Mouse (Mus musculus) left cerebral cortex, adult 11 months (tissue): Measurements from ENCODE around the gene Lias.

Experiments used
- DNase-seq: peaks from one replicate; pipeline ENCODE4 v3.0.0; 2022; ENCODE audit warnings: low spot score

The Lias gene

DNA sequence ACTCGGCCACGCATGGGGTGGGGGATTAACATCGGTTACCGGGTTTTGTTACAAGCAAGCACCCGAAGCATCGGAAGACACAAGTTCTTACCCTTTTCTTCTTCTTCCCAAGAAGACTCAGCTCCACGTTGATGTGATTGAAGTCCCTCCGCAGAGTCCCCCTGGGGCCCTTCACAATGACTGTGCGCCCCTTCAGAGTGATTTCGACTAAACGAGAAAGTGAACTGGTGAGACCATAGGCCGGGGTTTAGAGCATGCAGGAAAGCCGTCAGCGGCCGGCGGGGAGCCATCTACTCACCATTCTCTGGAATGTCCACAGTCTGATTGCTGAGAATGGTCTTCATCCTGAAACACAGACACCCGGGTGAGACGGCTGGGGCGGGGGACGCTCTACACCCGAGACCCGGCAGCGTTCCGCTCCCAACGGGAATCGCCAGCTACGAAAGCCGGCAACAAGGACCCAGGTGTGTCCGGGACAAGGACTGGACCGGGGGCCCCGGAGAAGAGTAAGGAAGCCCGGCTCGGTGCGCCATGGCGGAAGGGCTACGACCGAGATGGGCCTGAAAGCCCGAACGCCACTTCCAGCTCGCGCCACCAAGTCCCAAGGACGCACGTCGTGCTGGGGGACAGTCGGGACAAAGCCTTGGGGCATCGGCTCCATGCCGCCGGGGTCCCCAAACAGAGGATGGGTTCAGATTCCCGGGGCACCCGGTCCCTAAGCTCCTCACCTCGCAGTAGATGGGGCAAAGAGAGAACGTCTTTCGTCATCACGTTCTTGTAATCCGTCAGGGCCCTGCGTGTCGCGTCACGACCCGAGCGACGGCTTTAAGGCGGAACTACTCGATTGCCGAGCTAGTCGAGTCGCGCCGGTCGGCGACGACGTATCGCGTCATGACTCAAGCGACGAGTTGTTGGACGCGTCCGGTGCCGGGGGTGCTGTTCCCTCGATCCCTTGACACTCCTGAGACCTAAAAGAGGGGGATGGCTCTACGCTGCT lies at the start of gene Lias, which contains the start of gene Rpl9:
Gene Lias (plus strand): TSS at position 850 of the 997 bp plus-strand sequence.
Gene Rpl9 (minus strand): TSS at position 797 of the 997 bp plus-strand sequence.
- peak; percentile 95 for DNase-seq

DNA sequence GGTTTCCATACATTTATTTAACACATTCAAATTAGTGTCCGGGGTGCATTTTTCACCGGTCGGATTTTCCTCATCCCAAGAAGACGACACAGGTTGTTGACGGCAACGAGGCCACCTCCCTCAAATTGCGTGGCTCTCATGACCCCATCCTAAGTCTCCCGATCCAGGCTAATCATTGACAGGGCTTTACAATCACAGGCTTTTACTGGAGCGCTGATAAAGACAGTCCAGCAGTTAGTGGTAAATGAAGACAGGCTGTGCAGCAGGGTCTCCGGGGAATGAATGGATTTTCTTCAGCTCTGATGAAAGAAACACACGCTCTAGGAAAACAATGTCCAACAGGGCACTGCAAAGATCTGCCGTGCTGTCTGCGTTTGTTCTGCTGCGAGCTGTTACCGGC lies 43.1 kb upstream of the Lias start, which contains the start of gene Klb:
Gene Klb (plus strand): TSS at position 147 of the 400 bp plus-strand sequence.
- DNase-seq, result no peak

DNA sequence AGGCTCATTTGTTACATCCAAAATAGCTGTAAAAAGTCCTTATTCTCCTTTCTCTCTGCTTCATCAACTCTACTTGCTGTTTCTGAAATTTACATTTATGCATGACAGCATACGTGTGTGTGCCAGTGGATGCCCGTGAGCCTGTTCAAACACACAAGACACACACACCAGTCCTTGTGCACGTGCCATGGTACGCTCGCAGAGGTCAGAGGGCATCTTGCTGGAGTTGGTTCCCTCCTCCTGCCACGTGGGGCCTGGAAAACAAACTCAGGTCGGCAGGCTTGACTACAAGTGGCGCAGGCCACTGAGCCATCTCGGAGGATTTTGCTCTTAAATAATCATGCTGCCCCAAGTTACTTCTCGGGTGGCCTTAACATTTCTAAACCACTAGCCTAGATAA lies 40.8 kb upstream of the Lias start:
- no peak for DNase-seq

DNA sequence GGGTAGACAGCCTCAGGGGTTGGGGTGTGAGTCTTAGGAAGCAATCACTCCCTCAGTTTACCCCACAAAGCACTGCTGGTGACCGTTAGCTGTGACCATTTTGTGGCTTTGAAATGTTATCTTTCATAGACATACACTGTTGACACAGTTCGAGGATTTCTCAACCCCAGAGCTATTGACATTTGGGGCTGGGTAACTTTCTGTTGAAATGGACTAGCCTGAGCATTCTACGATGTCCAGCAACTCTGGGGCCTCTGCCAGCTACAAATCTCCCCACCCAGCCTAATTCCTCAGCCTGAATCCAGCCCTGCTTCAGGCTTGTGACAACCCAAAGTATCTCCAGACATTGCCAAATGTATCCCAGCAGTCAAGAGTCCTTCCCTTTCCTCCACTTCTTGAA lies 37.2 kb upstream of the Lias start:
- DNase-seq, result no peak

DNA sequence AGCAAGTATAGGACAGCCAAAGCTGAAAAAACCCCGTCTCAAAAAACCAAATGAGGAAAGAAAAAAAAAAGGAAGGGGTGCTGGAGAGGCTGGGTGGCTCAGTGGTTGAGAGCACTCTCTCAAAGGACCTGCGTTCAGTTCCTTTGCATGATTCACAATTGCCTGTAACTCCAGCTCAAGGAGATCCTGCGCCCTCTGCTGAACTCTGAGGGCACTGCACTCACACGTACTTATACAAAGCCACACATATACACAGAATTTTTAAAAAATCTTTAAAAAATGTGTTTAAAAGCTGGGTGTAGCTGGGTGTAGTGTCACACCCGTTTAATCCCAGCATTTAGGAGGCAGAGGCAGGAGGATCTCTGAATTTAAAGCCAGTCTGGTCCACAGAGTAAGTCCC lies 36.3 kb upstream of the Lias start:
- no peak for DNase-seq

DNA sequence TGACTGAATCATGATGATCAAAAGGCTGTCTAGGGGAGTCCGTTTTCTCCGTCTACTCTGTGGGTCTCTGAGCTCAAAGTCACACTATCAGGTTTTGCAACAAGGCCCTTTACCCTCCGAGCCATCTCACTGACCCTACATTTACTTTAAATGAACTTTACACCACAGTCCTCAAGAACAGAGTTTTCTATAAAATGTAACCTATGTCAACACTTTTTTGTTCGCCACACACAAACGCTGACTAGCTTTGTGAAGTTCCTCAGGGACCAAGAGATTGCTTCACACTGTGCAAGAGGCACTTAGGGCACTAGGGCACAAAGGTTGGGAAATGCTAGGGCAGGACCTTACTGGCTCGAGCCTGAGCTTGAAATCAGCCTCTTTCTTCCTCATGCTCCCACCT lies 34.4 kb upstream of the Lias start:
- DNase-seq, result no peak

DNA sequence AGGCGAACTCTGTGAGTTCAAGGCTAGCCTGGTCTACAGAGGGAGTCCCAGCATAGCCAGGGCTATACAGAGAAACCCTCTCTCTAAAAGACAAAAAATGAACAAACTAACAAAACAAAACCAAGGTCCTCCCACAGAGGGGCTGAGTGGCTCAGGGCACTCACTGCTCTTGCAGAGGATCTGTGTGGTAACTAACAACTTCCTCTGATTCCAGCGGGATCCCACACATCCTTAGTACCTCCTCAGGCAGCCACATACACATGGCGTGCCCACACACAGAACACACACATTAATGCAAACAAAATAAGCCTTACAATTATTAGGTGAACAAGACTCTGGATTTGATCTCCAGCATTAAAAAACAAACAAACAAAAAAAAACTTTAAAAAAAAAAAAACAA lies 33.5 kb upstream of the Lias start:
- no peak for DNase-seq

DNA sequence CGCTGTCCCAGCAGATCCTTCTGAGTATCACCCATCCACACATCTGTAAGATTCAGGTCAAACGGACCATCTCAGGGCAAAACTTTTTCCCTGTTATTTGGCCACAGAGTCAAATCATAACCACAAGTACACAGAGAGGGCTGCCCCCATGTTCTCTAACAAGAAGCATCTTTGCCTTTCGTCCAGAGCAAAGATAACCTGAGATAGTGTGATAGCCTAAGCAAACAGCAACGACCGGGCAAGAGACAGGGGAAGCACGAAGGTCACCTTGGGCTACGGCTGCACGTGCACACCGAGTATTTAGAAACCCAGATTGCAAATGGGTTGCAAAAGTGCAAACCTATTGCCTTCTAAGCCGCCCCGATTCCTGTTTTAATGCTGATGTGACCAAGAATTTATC lies 23.5 kb upstream of the Lias start:
- DNase-seq, result no peak

DNA sequence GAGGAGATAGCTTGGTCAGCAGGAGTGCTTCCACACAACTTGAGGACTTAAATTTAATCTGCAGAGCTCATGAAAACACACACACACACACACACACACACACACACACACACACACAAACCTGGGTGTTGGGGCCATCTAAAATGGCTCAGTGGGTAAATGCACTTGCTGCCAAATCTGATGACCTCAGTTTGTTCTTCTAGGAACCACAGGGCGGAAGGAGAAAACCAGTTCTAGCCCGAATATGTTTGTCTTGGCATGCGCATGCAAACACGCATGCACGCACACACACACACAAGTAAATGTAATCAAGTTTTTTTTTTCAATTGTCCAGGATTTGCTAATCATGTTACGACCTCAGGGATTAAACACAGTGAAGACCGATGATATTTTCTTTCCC lies 19.7 kb upstream of the Lias start:
- DNase-seq, result no peak

DNA sequence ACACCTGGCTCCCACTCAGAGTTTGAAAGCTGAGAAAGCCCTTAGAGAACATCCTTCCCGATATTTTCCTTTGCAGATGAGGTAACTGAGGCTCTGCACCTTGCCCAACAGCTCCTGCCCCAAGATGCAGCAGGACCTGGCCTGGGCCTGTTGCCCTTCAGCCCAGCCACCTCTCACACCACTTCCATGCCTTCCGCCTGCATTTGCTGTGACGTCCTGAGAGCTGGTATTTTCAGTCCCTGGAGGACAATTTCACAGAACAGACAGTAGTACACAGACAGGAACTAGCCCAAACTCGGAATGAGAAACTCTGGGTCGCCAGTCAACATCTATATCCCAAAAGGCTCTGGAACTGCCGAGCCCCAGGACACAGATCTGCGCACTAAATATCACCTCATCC lies 16.6 kb upstream of the Lias start:
- no peak for DNase-seq

DNA sequence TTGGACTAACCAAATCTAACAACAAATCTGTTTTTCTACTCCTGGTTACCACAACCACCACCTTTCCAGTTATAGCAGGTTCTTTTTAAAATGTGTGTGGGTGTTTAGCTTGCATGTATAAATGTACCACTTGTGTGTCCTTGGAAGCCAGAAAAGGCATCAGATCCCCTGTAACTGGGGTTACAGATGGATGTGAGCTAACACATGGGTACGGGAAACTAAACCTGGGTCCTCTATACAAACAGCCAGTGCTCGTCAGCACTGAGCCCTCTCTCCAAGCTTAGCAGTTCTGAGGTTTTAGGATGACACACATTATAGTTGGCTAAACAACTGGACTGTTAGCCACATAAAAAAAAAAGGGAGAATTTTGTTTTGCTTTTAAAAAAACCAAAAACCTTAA lies 5.6 kb upstream of the Lias start:
- no peak for DNase-seq

DNA sequence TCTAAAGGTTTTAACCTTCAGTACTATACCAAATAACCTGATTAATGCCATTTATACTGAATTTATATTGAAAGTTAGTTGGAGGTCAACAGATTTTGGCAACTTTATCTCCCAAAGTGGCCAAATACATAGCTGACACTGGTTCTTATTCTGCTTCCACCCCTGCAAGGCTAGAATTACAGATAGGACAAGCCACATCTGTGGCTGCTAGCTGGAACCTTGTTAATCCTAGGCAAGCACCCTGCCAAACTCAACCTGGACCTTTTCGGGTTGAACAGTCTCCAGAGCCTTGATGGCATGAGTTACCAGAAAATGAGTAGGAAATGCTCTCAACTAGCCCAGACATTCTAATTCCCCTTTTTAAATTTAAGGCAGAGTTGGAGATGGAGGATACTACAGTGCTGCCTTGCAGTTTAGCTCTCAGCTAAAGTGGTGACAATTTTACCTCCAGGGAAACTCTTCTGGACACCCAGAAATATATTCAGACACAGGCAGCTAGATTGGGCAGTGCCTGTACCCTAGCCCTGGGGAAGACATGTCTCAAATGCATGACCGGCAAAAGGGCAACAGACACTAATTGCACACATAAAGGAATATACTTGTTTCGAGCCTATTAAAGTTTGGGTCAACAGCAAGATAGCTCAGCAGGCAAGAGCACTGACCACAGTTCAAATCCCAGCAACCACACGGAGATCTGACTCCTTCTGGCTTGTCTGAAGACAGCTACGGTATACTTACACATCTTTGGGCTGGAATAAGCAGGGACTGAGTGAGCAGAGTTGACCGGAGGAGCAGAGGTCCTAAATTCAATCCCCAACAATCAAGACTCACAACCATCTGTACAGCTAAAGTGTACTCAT lies 4.1 kb upstream of the Lias start:
- no peak for DNase-seq

DNA sequence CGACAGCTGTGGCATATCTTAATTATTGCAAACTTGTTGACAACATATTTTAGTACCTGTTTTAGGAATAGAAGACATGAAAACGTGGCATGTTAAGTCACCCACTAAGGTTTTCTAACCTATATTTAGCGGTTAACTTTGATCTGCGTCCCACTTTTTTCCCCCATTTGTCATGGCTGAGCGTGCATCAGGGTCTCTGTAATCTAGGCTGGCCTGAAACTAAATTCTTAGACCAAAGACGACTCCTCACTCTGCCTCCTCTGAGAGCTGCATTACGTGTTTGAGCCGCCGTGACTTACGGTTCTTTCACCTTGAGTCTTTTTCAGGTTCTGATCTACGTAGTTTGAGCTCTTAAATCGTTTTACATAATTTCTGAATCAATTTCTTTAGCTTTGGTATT lies 456 bp downstream of the Lias start:
- no peak for DNase-seq

DNA sequence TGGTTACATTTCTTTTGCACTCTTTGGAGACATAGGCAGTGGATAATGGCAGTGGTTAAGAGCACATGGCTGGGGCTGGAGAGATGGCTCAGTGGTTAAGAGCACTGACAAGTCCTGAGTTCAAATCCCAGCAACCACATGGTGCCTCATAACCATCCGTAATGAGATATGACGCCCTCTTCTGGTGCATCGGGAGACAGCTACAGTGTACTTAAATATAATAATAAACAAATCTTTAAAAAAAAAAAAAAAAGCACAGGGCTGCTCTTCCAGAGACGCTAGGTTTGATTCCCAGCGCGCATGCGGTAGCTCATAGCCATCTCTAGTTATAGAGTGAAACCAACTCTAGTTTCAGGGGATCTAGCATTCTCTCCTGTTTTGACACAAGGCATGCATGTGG lies 3.1 kb downstream of the Lias start:
- no peak for DNase-seq

DNA sequence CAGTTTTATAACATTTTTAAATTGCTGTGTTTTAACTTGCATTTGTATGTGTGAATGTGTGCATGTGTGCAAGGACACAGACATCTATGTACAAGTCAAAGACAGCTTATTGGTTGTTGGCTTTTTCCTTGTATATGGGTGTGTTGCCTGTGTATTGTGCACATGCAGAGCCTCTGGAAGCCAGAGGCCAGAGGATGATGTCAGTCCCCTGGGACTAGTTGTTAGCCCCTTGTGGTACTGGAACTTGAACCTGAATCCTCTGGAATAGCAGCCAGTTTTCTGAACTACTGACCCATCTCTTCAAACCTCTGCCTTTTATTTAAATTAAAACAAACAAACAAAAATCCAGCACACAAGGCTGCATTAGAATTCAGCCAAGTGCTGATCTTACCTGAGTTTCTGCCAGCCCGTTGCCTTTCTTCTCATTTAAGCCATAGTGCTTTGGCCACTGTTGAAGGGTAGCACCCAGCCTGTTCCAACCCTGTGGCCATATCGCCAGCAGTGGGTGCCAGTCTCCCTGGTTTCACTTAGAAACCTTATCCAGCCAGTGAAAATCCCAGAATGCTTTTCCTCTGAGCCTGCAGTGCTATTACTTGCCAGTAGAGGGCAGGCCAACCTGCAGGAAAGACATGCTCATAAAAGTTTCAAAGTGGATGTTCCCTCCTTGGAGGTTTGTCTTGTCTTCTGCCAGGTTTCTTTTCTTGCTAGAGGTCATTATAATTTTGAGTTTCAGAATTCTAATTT lies 10.1 kb downstream of the Lias start:
- DNase-seq, result peak; percentile 65

DNA sequence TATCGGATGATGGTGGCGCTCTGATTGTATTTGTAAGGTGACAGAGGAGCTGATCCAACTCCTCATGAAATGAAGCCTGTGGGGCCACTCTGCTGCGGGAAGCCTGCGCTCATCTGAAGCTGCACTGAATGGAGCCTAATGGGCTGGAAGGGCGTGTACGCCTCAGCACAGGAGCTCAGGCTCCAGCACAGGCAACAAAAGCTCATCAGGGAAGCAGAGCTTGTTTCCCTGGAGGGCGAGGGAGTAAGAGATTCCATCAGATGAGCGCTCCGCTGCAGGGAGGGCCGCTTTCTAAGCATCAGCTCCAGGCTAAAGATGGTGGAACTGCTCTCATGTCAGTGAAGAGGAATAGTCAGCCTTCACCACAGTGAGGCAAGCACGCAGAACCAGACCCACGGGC lies 16.7 kb downstream of the Lias start:
- no peak for DNase-seq

DNA sequence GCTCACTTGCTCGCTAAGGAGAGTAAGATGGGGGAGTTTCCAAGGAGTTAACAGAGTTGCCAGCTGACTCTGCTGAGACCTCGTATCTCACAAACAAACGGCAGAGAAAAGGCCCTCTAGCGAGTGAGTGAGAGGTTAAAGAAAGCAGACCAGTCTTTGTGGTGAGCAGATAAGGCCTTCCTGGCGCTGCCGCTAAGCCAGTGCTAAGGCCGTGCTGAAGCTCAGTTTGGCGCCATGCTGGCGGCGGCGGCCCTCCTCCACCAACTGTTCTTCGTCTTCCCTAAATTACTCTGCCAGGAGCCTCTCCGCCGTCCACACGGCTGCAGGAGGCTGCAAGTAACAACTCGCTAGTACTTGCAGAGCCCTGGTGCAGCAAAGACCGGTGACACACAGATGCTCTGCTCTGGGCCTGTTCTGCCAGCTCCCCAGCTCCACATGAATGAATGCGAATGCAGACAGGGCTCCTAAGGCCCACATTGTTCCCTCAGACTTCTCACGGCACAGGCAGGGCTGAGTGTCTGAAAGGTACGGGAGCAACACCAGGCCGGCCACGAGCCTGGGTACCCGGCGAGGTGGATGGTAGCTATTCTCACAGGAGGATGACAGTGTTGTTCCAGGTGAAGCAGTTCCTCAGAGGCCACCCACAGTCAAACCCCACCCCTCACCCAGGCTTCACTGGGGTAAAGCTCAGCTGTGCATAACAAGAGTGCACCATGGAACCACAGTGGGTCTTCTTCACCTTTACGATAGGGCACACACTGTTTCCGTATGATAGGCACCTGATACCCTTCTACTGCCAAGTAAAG lies 24.6 kb downstream of the Lias start:
- no peak for DNase-seq

DNA sequence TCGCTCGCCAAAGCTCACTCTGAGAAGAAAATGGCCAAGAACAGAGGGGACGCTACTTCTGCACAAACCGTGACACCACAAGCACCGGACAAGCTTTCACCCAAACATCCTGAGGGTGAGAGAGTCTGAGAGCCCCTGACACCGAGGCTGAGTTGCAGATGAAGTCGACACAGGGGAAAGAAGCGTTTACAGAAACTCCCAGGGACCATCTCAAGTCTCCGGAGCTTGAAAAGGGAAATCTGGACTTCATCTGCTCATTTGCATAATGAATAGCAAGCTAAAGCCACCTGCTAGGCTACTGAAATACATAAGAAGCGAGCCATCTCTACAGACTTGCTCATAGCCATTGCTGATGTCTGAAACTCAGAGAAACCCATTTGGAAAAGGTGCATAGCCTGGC lies 27.8 kb downstream of the Lias start:
- DNase-seq, result no peak

DNA sequence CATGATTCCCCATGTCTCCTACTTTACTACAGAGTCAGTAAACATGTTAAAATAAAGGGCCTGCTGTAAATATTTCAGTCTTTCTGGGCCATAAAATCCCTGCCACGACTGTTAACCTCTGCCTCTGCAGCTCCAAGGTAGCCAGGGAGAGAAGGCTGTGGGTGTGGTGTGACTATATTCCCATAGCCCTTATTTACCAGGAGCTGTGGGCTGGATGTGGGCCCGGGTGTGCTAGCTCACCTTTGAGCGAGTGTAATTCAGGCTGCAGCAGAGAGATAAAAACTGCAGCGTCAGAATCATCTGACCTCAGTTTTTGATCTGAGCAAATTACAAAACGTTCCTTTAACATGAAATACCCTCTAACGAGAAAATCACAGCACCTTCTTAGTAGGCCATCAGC lies 29.5 kb downstream of the Lias start:
- no peak for DNase-seq

DNA sequence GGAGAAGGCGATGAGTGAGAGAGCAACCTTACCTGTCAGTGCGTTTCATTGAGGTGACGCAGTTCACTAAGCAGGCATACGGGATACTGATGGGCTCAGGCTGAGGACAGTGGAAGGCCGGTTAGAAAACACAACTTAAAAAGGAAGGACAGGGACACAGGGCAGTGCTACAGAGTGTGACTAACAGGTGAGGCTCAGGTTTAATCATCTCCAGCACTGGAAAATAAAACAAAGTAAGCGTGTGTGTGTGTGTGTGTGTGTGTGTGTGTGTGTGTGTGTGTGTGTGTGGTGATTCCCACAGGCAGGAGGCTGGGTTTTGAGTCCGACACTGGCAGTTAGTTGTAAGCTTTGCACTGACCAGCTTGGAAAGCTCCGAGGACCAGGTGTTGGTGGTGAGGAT lies 31.5 kb downstream of the Lias start:
- no peak for DNase-seq

DNA sequence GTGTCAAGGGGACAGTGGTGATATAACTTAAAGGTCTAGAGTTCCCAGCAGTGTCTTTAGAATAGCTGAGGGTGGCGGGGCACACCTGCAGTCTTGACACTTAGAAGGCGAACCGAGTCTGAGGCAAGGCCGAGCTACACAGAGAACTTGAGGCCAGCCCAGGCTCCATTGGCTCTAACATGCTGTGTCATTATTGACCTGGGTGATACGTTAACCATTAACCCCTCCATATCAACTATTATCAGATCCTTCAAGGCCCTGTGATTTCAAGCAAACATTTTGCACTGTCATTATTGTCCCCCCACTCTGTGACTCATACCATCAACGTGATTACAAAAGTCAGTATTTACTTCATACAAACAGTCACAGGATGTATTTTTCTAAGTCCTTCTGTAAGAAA lies 32.9 kb downstream of the Lias start:
- no peak for DNase-seq
